Mouse (Mus musculus) limb, embryonic 14.5 days (tissue): ENCODE results near the gene Fry. TPM values are rescaled to one million over a fixed set of nuclear protein-coding genes. Genes with fewer than 3 reads are reported as not detected.

ENCODE experiments used
- ATAC-seq: fragments of 200-750 bp; cut with Nextera tagmentation; 2 replicates; pipeline ENCODE4 v1.8.0; 2017; ENCODE audit warnings: low read depth, moderate number of reproducible peaks, moderate TSS enrichment; ENCODE audit not compliant: low FRiP score
- DNase-seq: peaks from one replicate; pipeline ENCODE4 v3.0.0-alpha.2; 2015; ENCODE audit warnings: low spot score
- H3K27ac ChIP-seq: fragments of 300-500 bp; sonication (generic); replicated peaks from 2 replicates; pipeline ENCODE4 v1.5.1; 2014; ENCODE audit warnings: low read depth, mild to moderate bottlenecking, low read length, moderate library complexity, mixed read lengths
- H3K27me3 ChIP-seq: fragments of 300-500 bp; sonication (generic); 2 replicates; pipeline ENCODE4 v1.6.1; 2014; ENCODE audit warnings: low read length, mixed read lengths; ENCODE audit not compliant: control insufficient read depth, insufficient read depth
- H3K36me3 ChIP-seq: fragments of 300-500 bp; sonication (generic); 2 replicates; pipeline ENCODE4 v1.6.1; 2014; ENCODE audit warnings: mild to moderate bottlenecking, low read length, moderate library complexity, mixed read lengths; ENCODE audit not compliant: control insufficient read depth, insufficient read depth
- H3K4me1 ChIP-seq: fragments of 300-500 bp; sonication (generic); 2 replicates; pipeline ENCODE4 v1.6.1; 2014; ENCODE audit warnings: antibody characterized with exemption, low read length, mixed read lengths; ENCODE audit not compliant: control insufficient read depth, insufficient read depth
- H3K4me2 ChIP-seq: fragments of 300-500 bp; sonication (generic); replicated peaks from 2 replicates; pipeline ENCODE4 v1.6.1; 2014; ENCODE audit warnings: low read depth, mild to moderate bottlenecking, low read length, moderate library complexity; ENCODE audit not compliant: severe bottlenecking
- H3K4me3 ChIP-seq: fragments of 300-500 bp; sonication (generic); replicated peaks from 2 replicates; pipeline ENCODE4 v1.5.1; 2014; ENCODE audit warnings: low read length
- H3K9ac ChIP-seq: fragments of 300-500 bp; sonication (generic); 2 replicates; pipeline ENCODE4 v1.6.1; 2014; ENCODE audit warnings: mild to moderate bottlenecking, low read depth, low read length, moderate library complexity; ENCODE audit not compliant: severe bottlenecking
- H3K9me3 ChIP-seq: fragments of 300-500 bp; sonication (generic); 2 replicates; pipeline ENCODE4 v1.6.1; 2016; ENCODE audit warnings: low read length; ENCODE audit not compliant: control insufficient read depth
- POLR2A ChIP-seq: fragments of 200-500 bp; IDR thresholded peaks from 2 replicates; pipeline ENCODE4 v1.8.0; 2012; ENCODE audit warnings: inconsistent platforms, mild to moderate bottlenecking, moderate library complexity, borderline replicate concordance; ENCODE audit not compliant: insufficient read depth, insufficient read length; ENCODE audit errors: extremely low read depth
- WGBS: fragments of 180-500 bp; shearing (Covaris S2); extraction: QIAGEN DNeasy Blood & Tissue Kit; methylation state at CpG from one replicate; pipeline ENCODE4 v1.1.7; 2014; 5-methylcytosine and 5-hydroxymethylcytosine counted together
- polyA plus RNA-seq, 2 experiments: library from polyadenylated mRNA; depleted of rRNA in 1 of 2; stranded (reverse) in 1 of 2; unstranded in 1 of 2; fragments of >200 nt; fragmentation: Nextera tagmentation in 1 of 2; extraction: Ambion mirVana in 1 of 2; gene quantifications; 2 replicates each; pipeline versions ENCODE4 v1.2.1 to v1.2.3; 2012 to 2014

Gene Fry
- polyA plus RNA-seq, 2 experiments: 10.0 to 13.5 TPM

DNA sequence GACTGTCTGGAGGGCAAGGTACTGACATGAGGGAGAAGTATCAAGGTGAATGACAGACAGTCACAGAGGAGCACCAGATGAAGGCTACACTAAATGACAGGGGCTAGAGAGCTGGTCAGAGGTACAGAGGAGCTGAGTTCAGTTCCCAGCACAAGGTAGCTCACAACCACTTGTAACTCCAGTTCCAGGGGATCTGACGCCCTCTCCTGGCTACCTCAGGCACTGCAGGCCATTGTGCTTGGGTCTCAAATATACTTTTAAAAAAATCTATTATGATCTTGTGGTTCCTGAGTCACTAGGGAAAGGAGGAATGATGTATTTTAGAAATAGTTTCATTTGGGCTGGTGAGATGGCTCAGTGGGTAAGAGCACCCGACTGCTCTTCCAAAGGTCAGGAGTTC lies 229.4 kb downstream of the Fry start:
- Histone ChIP-seq H3K4me2 (no peak overlapping the region), H3K36me3 (peaks cover 2% of the 10 kb centered on the region; the same call in 1 of the 2 replicates), H3K27me3 (no peaks in the 10 kb centered on the region), H3K4me3 (no peak overlapping the region), H3K9ac (no peak overlapping the region), H3K9me3 (no peaks in the 10 kb centered on the region; the same call in 1 of the 2 replicates), H3K4me1 (no peaks in the 10 kb centered on the region), H3K27ac (no peak overlapping the region)
- 88% methylated on average over 2 of the region's 2 CpGs for WGBS
- TF ChIP-seq POLR2A: no peak
- ATAC-seq (no peak), DNase-seq (no peak)

DNA sequence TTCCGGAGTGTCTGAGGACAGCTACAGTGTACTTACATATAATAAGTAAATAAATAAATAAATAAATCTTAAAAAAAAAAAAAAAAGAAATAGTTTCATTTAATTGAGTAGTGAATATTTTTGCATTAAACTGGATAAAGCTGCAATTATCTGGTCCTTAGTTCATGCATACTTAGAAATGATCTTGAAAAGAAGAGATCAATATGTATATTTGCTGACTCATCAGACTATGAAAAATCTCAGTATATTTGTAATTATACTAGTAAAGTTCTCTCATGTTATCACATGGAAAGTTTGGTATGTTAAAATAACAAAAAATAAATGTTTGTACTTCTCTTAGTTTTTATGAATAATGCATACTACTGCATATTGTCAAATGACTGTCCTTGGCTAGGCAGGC lies 229.9 kb downstream of the Fry start:
- Histone ChIP-seq H3K9me3 (no peaks in the 10 kb centered on the region; the same call in 1 of the 2 replicates), H3K27me3 (no peaks in the 10 kb centered on the region), H3K36me3 (peaks cover 2% of the 10 kb centered on the region; the same call in 1 of the 2 replicates), H3K4me2 (no peak overlapping the region), H3K9ac (no peak overlapping the region), H3K27ac (no peak overlapping the region), H3K4me1 (no peaks in the 10 kb centered on the region), H3K4me3 (no peak overlapping the region)
- DNase-seq (no peak), ATAC-seq (no peak)
- 88% methylated on average over 1 of the region's 1 CpGs for WGBS
- no peak for TF ChIP-seq POLR2A

- Histone ChIP-seq H3K9ac (no peak overlapping the region), H3K36me3 (peaks cover 2% of the 10 kb centered on the region; the same call in 1 of the 2 replicates), H3K27ac (no peak overlapping the region), H3K4me3 (no peak overlapping the region), H3K4me1 (no peaks in the 10 kb centered on the region), H3K27me3 (no peaks in the 10 kb centered on the region), H3K4me2 (no peak overlapping the region), H3K9me3 (no peaks in the 10 kb centered on the region; the same call in 1 of the 2 replicates)
- 78% methylated on average over 2 of the region's 2 CpGs for WGBS
- TF ChIP-seq POLR2A: no peak
- no peak for DNase-seq
- ATAC-seq: no peak
These were observed 232.7 kb downstream of the Fry start for GRCm38 (mm10) chr5:150351191-150351590.

- H3K9me3 ChIP-seq: no peaks in the 10 kb centered on the region
- no peak overlapping the region for H3K4me2 ChIP-seq
- H3K36me3 ChIP-seq: 0 out of 2 replicates have a peak, but pooled peaks cover 3% of the 10 kb centered on the region
- no peak overlapping the region for H3K4me3 ChIP-seq
- no peak overlapping the region for H3K27ac ChIP-seq
- H3K4me1 ChIP-seq: no peaks in the 10 kb centered on the region
- 87% methylated on average over 14 of the region's 14 CpGs for WGBS
- DNase-seq (no peak), ATAC-seq (no peak)
- no peak for TF ChIP-seq POLR2A
- no peaks in the 10 kb centered on the region for H3K27me3 ChIP-seq
- no peak overlapping the region for H3K9ac ChIP-seq
These were observed 240.2 kb downstream of the Fry start for GRCm38 (mm10) chr5:150358671-150359070.

DNA sequence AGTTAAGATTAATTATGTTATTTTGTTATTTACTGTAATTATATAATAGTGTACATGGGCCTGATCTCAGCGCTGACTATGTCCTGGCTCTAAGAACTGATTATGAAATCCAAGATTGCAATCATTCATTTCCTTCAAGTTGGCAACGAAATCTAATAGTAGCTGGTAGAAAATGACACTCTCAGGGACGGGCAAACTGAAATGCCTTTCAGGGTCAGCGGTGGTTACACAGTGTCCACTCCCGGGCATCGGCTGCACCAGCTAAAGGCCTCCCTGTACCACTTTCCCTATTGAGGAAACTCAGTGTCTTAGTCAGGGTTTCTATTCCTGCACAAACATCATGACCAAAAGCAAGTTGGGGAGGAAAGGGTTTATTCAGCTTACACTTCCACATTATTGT lies 243.8 kb downstream of the Fry start:
- no peak overlapping the region for H3K4me2 ChIP-seq
- no peak for TF ChIP-seq POLR2A
- H3K9me3 ChIP-seq: 0 out of 2 replicates have a peak, but pooled peaks cover 5% of the 10 kb centered on the region
- no peak overlapping the region for H3K27ac ChIP-seq
- DNase-seq (no peak), ATAC-seq (no peak)
- H3K9ac ChIP-seq: no peak overlapping the region
- no peaks in the 10 kb centered on the region for H3K4me1 ChIP-seq
- H3K36me3 ChIP-seq: 0 out of 2 replicates have a peak, but pooled peaks cover 3% of the 10 kb centered on the region
- WGBS: 83% methylated on average over 6 of the region's 6 CpGs
- no peaks in the 10 kb centered on the region for H3K27me3 ChIP-seq
- no peak overlapping the region for H3K4me3 ChIP-seq
